Mouse (Mus musculus) neutrophil, adult 83 days (primary cell): ENCODE measurements around the gene Hs3st4. TPM values are rescaled to one million over a fixed set of nuclear protein-coding genes. Genes with fewer than 3 reads are reported as not detected.

Source experiments
- total RNA-seq, 2 experiments: library from RNA; stranded (reverse); gene quantifications; one replicate each; pipeline ENCODE4 v1.2.4; 2023

Gene Hs3st4
- total RNA-seq, result not detected

DNA sequence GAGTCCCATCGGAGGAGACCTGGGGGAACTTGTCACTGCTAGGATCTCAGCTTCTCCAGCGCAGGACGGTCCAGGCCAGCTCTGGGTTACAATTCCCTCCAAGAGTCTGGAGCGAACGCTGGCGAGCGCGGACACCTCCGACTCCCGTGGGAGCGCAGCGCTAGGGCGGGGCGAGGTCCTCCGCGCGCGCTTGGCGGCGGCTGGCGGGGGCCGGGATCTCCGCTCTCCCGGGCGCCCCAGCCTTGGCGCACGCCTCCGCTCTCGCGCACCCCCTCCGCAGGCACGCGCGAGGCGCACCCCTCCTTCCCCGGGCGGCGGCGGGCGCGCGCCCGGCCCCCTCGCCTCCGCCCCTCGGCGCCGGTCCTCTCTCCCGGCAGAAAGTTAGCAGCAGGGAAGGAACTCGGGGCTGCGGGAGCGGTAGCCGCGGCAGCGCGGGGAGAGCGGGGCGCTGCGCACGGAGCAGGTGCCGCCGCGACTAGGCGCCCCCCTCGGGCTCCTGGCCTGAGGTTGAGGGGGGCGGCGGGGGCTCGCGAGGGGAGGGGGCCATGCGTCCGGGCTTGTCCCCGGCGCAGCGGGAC lies at the start of gene Hs3st4:
TSS of gene Hs3st4 (plus strand) at position 409 of the 578 bp plus-strand sequence.

